Mouse (Mus musculus): ENCODE measurements around the gene Cdkal1. TPM values are rescaled to one million over a fixed set of nuclear protein-coding genes. Genes with fewer than 3 reads are reported as not detected.

The Cdkal1 gene
- polyA plus RNA-seq, 1 experiment from 2014 or later = 28.8 TPM

- ATAC-seq = no peak
- 82% methylated on average over 3 of the region's 3 CpGs for WGBS
- Histone ChIP-seq H3K27ac (ENCODE audit: low read length) (no peak overlapping the region), H3K4me2 (ENCODE audit: low read length) (no peak overlapping the region), H3K36me3 (ENCODE audit: control insufficient read depth, insufficient read depth) (no peaks in the 10 kb centered on the region), H3K9me3 (ENCODE audit: control insufficient read depth, low read length) (no peaks in the 10 kb centered on the region), H3K9ac (replicated peaks; ENCODE audit: low read depth, low read length) (no peak overlapping the region), H3K27me3 (replicated peaks; ENCODE audit: control insufficient read depth, insufficient read depth, low read length) (no peaks in the 10 kb centered on the region), H3K4me1 (replicated peaks; ENCODE audit: control insufficient read depth, insufficient read depth, low read length) (peaks cover 30% of the 10 kb centered on the region), H3K4me3 (replicated peaks; ENCODE audit: low read length) (no peak overlapping the region)
Observed at GRCm38 (mm10) chr13:29765296-29765695, 90.2 kb downstream of the Cdkal1 start.

- H3K4me3 ChIP-seq (replicated peaks; ENCODE audit: low read length) = no peak overlapping the region
- H3K27ac ChIP-seq (ENCODE audit: low read length) = peak overlapping the region; percentile 75
- no peaks in the 10 kb centered on the region for H3K27me3 ChIP-seq (replicated peaks; ENCODE audit: control insufficient read depth, insufficient read depth, low read length)
- H3K4me1 ChIP-seq (replicated peaks; ENCODE audit: control insufficient read depth, insufficient read depth, low read length) = peaks cover 15% of the 10 kb centered on the region
- peak; percentile 92 for ATAC-seq
- H3K9me3 ChIP-seq (ENCODE audit: control insufficient read depth, low read length) = no peaks in the 10 kb centered on the region
- no peak overlapping the region for H3K9ac ChIP-seq (replicated peaks; ENCODE audit: low read depth, low read length)
- WGBS = 47% methylated on average over 5 of the region's 5 CpGs
- no peak overlapping the region for H3K4me2 ChIP-seq (ENCODE audit: low read length)
- no peaks in the 10 kb centered on the region for H3K36me3 ChIP-seq (ENCODE audit: control insufficient read depth, insufficient read depth)
Observed at GRCm38 (mm10) chr13:29759691-29760467, 95.6 kb downstream of the Cdkal1 start.

GRCm38 (mm10) chr13:29756052-29756451, 99.4 kb downstream of the Cdkal1 start:
- no peak for ATAC-seq
- Histone ChIP-seq H3K9ac (replicated peaks; ENCODE audit: low read depth, low read length) (no peak overlapping the region), H3K27ac (ENCODE audit: low read length) (no peak overlapping the region), H3K4me2 (ENCODE audit: low read length) (no peak overlapping the region), H3K9me3 (ENCODE audit: control insufficient read depth, low read length) (no peaks in the 10 kb centered on the region), H3K4me3 (replicated peaks; ENCODE audit: low read length) (no peak overlapping the region), H3K27me3 (replicated peaks; ENCODE audit: control insufficient read depth, insufficient read depth, low read length) (no peaks in the 10 kb centered on the region), H3K4me1 (replicated peaks; ENCODE audit: control insufficient read depth, insufficient read depth, low read length) (peaks cover 19% of the 10 kb centered on the region), H3K36me3 (ENCODE audit: control insufficient read depth, insufficient read depth) (no peaks in the 10 kb centered on the region)
- WGBS = 94% methylated on average over 3 of the region's 3 CpGs

- ATAC-seq = peak; percentile 43; the same call in 1 of the 2 replicates
Observed at GRCm38 (mm10) chr13:29753254-29753653, 102.2 kb downstream of the Cdkal1 start.

GRCm38 (mm10) chr13:29752061-29752460, 103.4 kb downstream of the Cdkal1 start:
- Histone ChIP-seq H3K4me2 (ENCODE audit: low read length) (no peak overlapping the region), H3K9ac (replicated peaks; ENCODE audit: low read depth, low read length) (no peak overlapping the region), H3K27ac (ENCODE audit: low read length) (no peak overlapping the region), H3K4me3 (replicated peaks; ENCODE audit: low read length) (no peak overlapping the region), H3K36me3 (ENCODE audit: control insufficient read depth, insufficient read depth) (no peaks in the 10 kb centered on the region), H3K27me3 (replicated peaks; ENCODE audit: control insufficient read depth, insufficient read depth, low read length) (no peaks in the 10 kb centered on the region), H3K4me1 (replicated peaks; ENCODE audit: control insufficient read depth, insufficient read depth, low read length) (peaks cover 9% of the 10 kb centered on the region), H3K9me3 (ENCODE audit: control insufficient read depth, low read length) (no peaks in the 10 kb centered on the region)
- no peak for ATAC-seq
- WGBS = 94% methylated on average over 6 of the region's 6 CpGs

More at GRCm38 (mm10) chr13:29753254-29753653, 102.2 kb downstream of the Cdkal1 start:
- Histone ChIP-seq H3K4me1 (replicated peaks; ENCODE audit: control insufficient read depth, insufficient read depth, low read length) (peaks cover 6% of the 10 kb centered on the region), H3K4me2 (ENCODE audit: low read length) (no peak overlapping the region), H3K9me3 (ENCODE audit: control insufficient read depth, low read length) (no peaks in the 10 kb centered on the region), H3K9ac (replicated peaks; ENCODE audit: low read depth, low read length) (no peak overlapping the region), H3K36me3 (ENCODE audit: control insufficient read depth, insufficient read depth) (no peaks in the 10 kb centered on the region), H3K4me3 (replicated peaks; ENCODE audit: low read length) (no peak overlapping the region), H3K27me3 (replicated peaks; ENCODE audit: control insufficient read depth, insufficient read depth, low read length) (no peaks in the 10 kb centered on the region), H3K27ac (ENCODE audit: low read length) (no peak overlapping the region)
- 70% methylated on average over 3 of the region's 3 CpGs for WGBS

- ATAC-seq = no peak
- no peak overlapping the region for H3K9ac ChIP-seq (replicated peaks; ENCODE audit: low read depth, low read length)
- H3K36me3 ChIP-seq (ENCODE audit: control insufficient read depth, insufficient read depth) = no peaks in the 10 kb centered on the region
- H3K4me3 ChIP-seq (replicated peaks; ENCODE audit: low read length) = no peak overlapping the region
- H3K9me3 ChIP-seq (ENCODE audit: control insufficient read depth, low read length) = no peaks in the 10 kb centered on the region
- peaks cover 16% of the 10 kb centered on the region for H3K4me1 ChIP-seq (replicated peaks; ENCODE audit: control insufficient read depth, insufficient read depth, low read length)
- no peaks in the 10 kb centered on the region for H3K27me3 ChIP-seq (replicated peaks; ENCODE audit: control insufficient read depth, insufficient read depth, low read length)
- 88% methylated on average over 5 of the region's 5 CpGs for WGBS
- H3K27ac ChIP-seq (ENCODE audit: low read length) = no peak overlapping the region
- no peak overlapping the region for H3K4me2 ChIP-seq (ENCODE audit: low read length)
Observed at GRCm38 (mm10) chr13:29751201-29751600, 104.3 kb downstream of the Cdkal1 start.

- Histone ChIP-seq H3K27me3 (replicated peaks; ENCODE audit: control insufficient read depth, insufficient read depth, low read length) (no peaks in the 10 kb centered on the region), H3K9me3 (ENCODE audit: control insufficient read depth, low read length) (no peaks in the 10 kb centered on the region), H3K27ac (ENCODE audit: low read length) (peak overlapping the region; percentile 27; the same call in 1 of the 2 replicates), H3K4me3 (replicated peaks; ENCODE audit: low read length) (no peak overlapping the region), H3K4me1 (replicated peaks; ENCODE audit: control insufficient read depth, insufficient read depth, low read length) (peaks cover 21% of the 10 kb centered on the region), H3K9ac (replicated peaks; ENCODE audit: low read depth, low read length) (no peak overlapping the region), H3K36me3 (ENCODE audit: control insufficient read depth, insufficient read depth) (no peaks in the 10 kb centered on the region), H3K4me2 (ENCODE audit: low read length) (no peak overlapping the region)
- 64% methylated on average over 3 of the region's 3 CpGs for WGBS
- ATAC-seq = 0 out of 2 replicates have a peak, but pooled peaks have one; percentile 7
Observed at GRCm38 (mm10) chr13:29747347-29747647, 108.2 kb downstream of the Cdkal1 start.

- 37% methylated on average over 9 of the region's 9 CpGs for WGBS
- Histone ChIP-seq H3K9ac (replicated peaks; ENCODE audit: low read depth, low read length) (no peak overlapping the region), H3K4me2 (ENCODE audit: low read length) (no peak overlapping the region), H3K36me3 (ENCODE audit: control insufficient read depth, insufficient read depth) (no peaks in the 10 kb centered on the region), H3K9me3 (ENCODE audit: control insufficient read depth, low read length) (no peaks in the 10 kb centered on the region), H3K4me1 (replicated peaks; ENCODE audit: control insufficient read depth, insufficient read depth, low read length) (peaks cover 21% of the 10 kb centered on the region), H3K27ac (ENCODE audit: low read length) (peak overlapping the region; percentile 68), H3K27me3 (replicated peaks; ENCODE audit: control insufficient read depth, insufficient read depth, low read length) (no peaks in the 10 kb centered on the region), H3K4me3 (replicated peaks; ENCODE audit: low read length) (no peak overlapping the region)
- ATAC-seq = peak; percentile 70
Observed at GRCm38 (mm10) chr13:29746501-29747346, 108.8 kb downstream of the Cdkal1 start.

GRCm38 (mm10) chr13:29745073-29745472, 110.4 kb downstream of the Cdkal1 start:
- H3K36me3 ChIP-seq (ENCODE audit: control insufficient read depth, insufficient read depth) = no peaks in the 10 kb centered on the region
- peak; percentile 21 for ATAC-seq
- H3K4me3 ChIP-seq (replicated peaks; ENCODE audit: low read length) = no peak overlapping the region
- no peak overlapping the region for H3K4me2 ChIP-seq (ENCODE audit: low read length)
- H3K27me3 ChIP-seq (replicated peaks; ENCODE audit: control insufficient read depth, insufficient read depth, low read length) = no peaks in the 10 kb centered on the region
- H3K4me1 ChIP-seq (replicated peaks; ENCODE audit: control insufficient read depth, insufficient read depth, low read length) = peaks cover 21% of the 10 kb centered on the region
- 54% methylated on average over 2 of the region's 2 CpGs for WGBS
- no peak overlapping the region for H3K9ac ChIP-seq (replicated peaks; ENCODE audit: low read depth, low read length)
- no peak overlapping the region for H3K27ac ChIP-seq (ENCODE audit: low read length)
- H3K9me3 ChIP-seq (ENCODE audit: control insufficient read depth, low read length) = no peaks in the 10 kb centered on the region
